Mouse (Mus musculus) liver, embryonic 14.5 days (tissue): ENCODE measurements around the gene Myh14. TPM values are rescaled to one million over a fixed set of nuclear protein-coding genes. Genes with fewer than 3 reads are reported as not detected.

ENCODE experiments used
- ATAC-seq: fragments of 200-750 bp; cut with Nextera tagmentation; 2 replicates; pipeline ENCODE4 v1.8.0; 2017; ENCODE audit warnings: moderate number of reproducible peaks, mild to moderate bottlenecking, moderate library complexity; ENCODE audit not compliant: insufficient read depth
- DNase-seq, 3 experiments: peaks; one replicate each; pipeline ENCODE4 v3.0.0-alpha.2; 2012 to 2013; ENCODE audit warnings: low read depth in 3 of 3, low spot score in 3 of 3
- H3K27ac ChIP-seq: fragments of 300-500 bp; sonication (generic); 2 replicates; pipeline ENCODE4 v1.5.1; 2014; ENCODE audit warnings: moderate library complexity, mild to moderate bottlenecking, control low read depth, inconsistent platforms
- H3K27me3 ChIP-seq: fragments of 300-500 bp; sonication (generic); 2 replicates; pipeline ENCODE4 v1.6.1; 2014; ENCODE audit warnings: mild to moderate bottlenecking, low read length, moderate library complexity; ENCODE audit not compliant: control insufficient read depth, insufficient read depth
- H3K36me3 ChIP-seq: fragments of 300-500 bp; sonication (generic); replicated peaks from 2 replicates; pipeline ENCODE4 v1.6.1; 2014; ENCODE audit warnings: low read depth; ENCODE audit not compliant: control insufficient read depth, insufficient read depth
- H3K4me1 ChIP-seq, 2 experiments: fragments of 200-500 bp in 1 of 2; fragments of 300-500 bp in 1 of 2; sonication (generic) in 1 of 2; replicated peaks; 2 replicates each; pipeline ENCODE4 v1.6.1; 2012 to 2014; ENCODE audit warnings: antibody characterized with exemption in 1 of 2, inconsistent platforms in 1 of 2, low read length in 1 of 2; ENCODE audit not compliant: control insufficient read depth in 2 of 2, insufficient read depth in 2 of 2
- H3K4me2 ChIP-seq: fragments of 300-500 bp; sonication (generic); 2 replicates; pipeline ENCODE4 v1.6.1; 2014; ENCODE audit warnings: low read depth, mild to moderate bottlenecking, control low read depth, moderate library complexity
- H3K4me3 ChIP-seq, 2 experiments: fragments of 200-500 bp in 1 of 2; fragments of 300-500 bp in 1 of 2; sonication (generic) in 1 of 2; 2 replicates each; pipeline ENCODE4 v1.5.1; 2012 to 2014; ENCODE audit warnings: low read depth in 2 of 2, low read length in 2 of 2, mild to moderate bottlenecking in 2 of 2, control low read depth in 1 of 2, inconsistent platforms in 1 of 2, moderate library complexity in 1 of 2; ENCODE audit not compliant: insufficient read depth in 1 of 2
- H3K9ac ChIP-seq: fragments of 300-500 bp; sonication (generic); replicated peaks from 2 replicates; pipeline ENCODE4 v1.6.1; 2014; ENCODE audit warnings: mild to moderate bottlenecking, control low read depth, moderate library complexity
- H3K9me3 ChIP-seq: fragments of 300-500 bp; sonication (generic); 2 replicates; pipeline ENCODE4 v1.6.1; 2016; ENCODE audit warnings: low read length, mixed read lengths; ENCODE audit not compliant: control insufficient read depth
- CTCF ChIP-seq: IDR thresholded peaks from 2 replicates; pipeline ENCODE4 v1.5.1; 2016; ENCODE audit warnings: antibody characterized with exemption, low read depth, control low read depth
- EP300 ChIP-seq: IDR thresholded peaks from 2 replicates; pipeline ENCODE4 v1.6.1; 2016; ENCODE audit warnings: antibody characterized with exemption, low read depth
- WGBS: fragments of 180-500 bp; shearing (Covaris S2); extraction: QIAGEN DNeasy Blood & Tissue Kit; methylation state at CpG from one replicate; pipeline ENCODE4 v1.1.7; 2014; ENCODE audit not compliant: insufficient replicate concordance; 5-methylcytosine and 5-hydroxymethylcytosine counted together
- polyA plus RNA-seq, 2 experiments: library from polyadenylated mRNA; depleted of rRNA in 1 of 2; stranded (reverse) in 1 of 2; unstranded in 1 of 2; fragments of >200 nt; fragmentation: Nextera tagmentation in 1 of 2; extraction: Ambion mirVana in 1 of 2; gene quantifications; 2 replicates each; pipeline versions ENCODE4 v1.2.1 to v1.2.3; 2012 to 2014

Gene Myh14
- polyA plus RNA-seq, 2 experiments = 0.09 to 0.15 TPM

- Histone ChIP-seq H3K4me2 (no peak overlapping the region), H3K4me3 (no peak overlapping the region), H3K27me3 (no peaks in the 10 kb centered on the region), H3K9ac (no peak overlapping the region), H3K36me3 (no peaks in the 10 kb centered on the region), H3K9me3 (no peaks in the 10 kb centered on the region), H3K4me1 (no peaks in the 10 kb centered on the region), H3K27ac (no peak overlapping the region)
- no peak for TF ChIP-seq CTCF
- no peak for TF ChIP-seq EP300
- no peak for ATAC-seq
- DNase-seq = no peak
Observed at GRCm38 (mm10) chr7:44706322-44706721, 35.7 kb upstream of the Myh14 start.

- Histone ChIP-seq H3K9me3 (no peaks in the 10 kb centered on the region), H3K4me1 (no peaks in the 10 kb centered on the region)
- no peak for TF ChIP-seq EP300
- no peak for TF ChIP-seq CTCF
Observed at GRCm38 (mm10) chr7:44705086-44705485, 34.4 kb upstream of the Myh14 start.

GRCm38 (mm10) chr7:44704363-44704762 lies 33.7 kb upstream of the Myh14 start:
- Histone ChIP-seq H3K9me3 (no peaks in the 10 kb centered on the region), H3K27ac (no peak overlapping the region), H3K4me1 (no peaks in the 10 kb centered on the region), H3K9ac (no peak overlapping the region), H3K36me3 (no peaks in the 10 kb centered on the region), H3K4me2 (no peak overlapping the region), H3K27me3 (no peaks in the 10 kb centered on the region), H3K4me3 (no peak overlapping the region)
- TF ChIP-seq EP300 (no peak), CTCF (peak; percentile 68)
- DNase-seq (no peak), ATAC-seq (no peak)
- WGBS = 42% methylated on average over 3 of the region's 3 CpGs

More at GRCm38 (mm10) chr7:44705086-44705485, 34.4 kb upstream of the Myh14 start:
- ATAC-seq (no peak), DNase-seq (no peak)
- H3K36me3 ChIP-seq = no peaks in the 10 kb centered on the region
- H3K9ac ChIP-seq = no peak overlapping the region
- H3K4me2 ChIP-seq = no peak overlapping the region
- 72% methylated on average over 4 of the region's 4 CpGs for WGBS
- no peak overlapping the region for H3K27ac ChIP-seq
- H3K27me3 ChIP-seq = no peaks in the 10 kb centered on the region
- H3K4me3 ChIP-seq = no peak overlapping the region

- TF ChIP-seq CTCF (no peak), EP300 (no peak)
- H3K4me3 ChIP-seq = no peak overlapping the region
- no peaks in the 10 kb centered on the region for H3K27me3 ChIP-seq
- no peak overlapping the region for H3K9ac ChIP-seq
- no peak overlapping the region for H3K27ac ChIP-seq
- 60% methylated on average over 8 of the region's 8 CpGs for WGBS
- no peak for ATAC-seq
- H3K4me1 ChIP-seq = peaks cover 0 to under 1% of the 10 kb centered on the region in 2 experiments; a peak in 2 of 4 replicates
- no peak for DNase-seq
- H3K9me3 ChIP-seq = no peaks in the 10 kb centered on the region
- no peak overlapping the region for H3K4me2 ChIP-seq
- no peaks in the 10 kb centered on the region for H3K36me3 ChIP-seq
Observed at GRCm38 (mm10) chr7:44702985-44703384, 32.3 kb upstream of the Myh14 start.

GRCm38 (mm10) chr7:44701921-44702320 lies 31.3 kb upstream of the Myh14 start:
- ATAC-seq (no peak), DNase-seq (no peak)
- Histone ChIP-seq H3K9me3 (no peaks in the 10 kb centered on the region), H3K27ac (no peak overlapping the region), H3K4me1 (peaks cover 4 to 5% of the 10 kb centered on the region in 2 experiments; a peak in 2 of 4 replicates), H3K36me3 (no peaks in the 10 kb centered on the region), H3K4me2 (no peak overlapping the region), H3K9ac (no peak overlapping the region), H3K27me3 (no peaks in the 10 kb centered on the region), H3K4me3 (no peak overlapping the region)
- 3% methylated on average over 6 of the region's 6 CpGs for WGBS
- TF ChIP-seq CTCF (peak; percentile 59), EP300 (no peak)
